Mouse (Mus musculus) embryonic facial prominence, embryonic 13.5 days (tissue): ENCODE results near the gene 6820408C15Rik. TPM values are rescaled to one million over a fixed set of nuclear protein-coding genes. Genes with fewer than 3 reads are reported as not detected.

ENCODE experiments used
- ATAC-seq: fragments of 200-750 bp; cut with Nextera tagmentation; 2 replicates; pipeline ENCODE4 v1.8.0; 2017; ENCODE audit warnings: low read depth; ENCODE audit not compliant: insufficient number of reproducible peaks, insufficient read depth, low FRiP score, low TSS enrichment
- H3K27ac ChIP-seq: fragments of 300-500 bp; sonication (generic); 2 replicates; pipeline ENCODE4 v1.5.1; 2015; ENCODE audit warnings: moderate library complexity, mild to moderate bottlenecking, inconsistent platforms
- H3K27me3 ChIP-seq: fragments of 300-500 bp; sonication (generic); 2 replicates; pipeline ENCODE4 v1.6.1; 2015; ENCODE audit warnings: mild to moderate bottlenecking, inconsistent platforms
- H3K36me3 ChIP-seq: fragments of 300-500 bp; sonication (generic); 2 replicates; pipeline ENCODE4 v1.6.1; 2015; ENCODE audit warnings: mild to moderate bottlenecking, inconsistent platforms
- H3K4me1 ChIP-seq: fragments of 300-500 bp; sonication (generic); 2 replicates; pipeline ENCODE4 v1.6.1; 2015; ENCODE audit warnings: inconsistent platforms
- H3K4me2 ChIP-seq: fragments of 300-500 bp; sonication (generic); 2 replicates; pipeline ENCODE4 v1.6.1; 2015; ENCODE audit warnings: moderate library complexity, mild to moderate bottlenecking, inconsistent platforms
- H3K4me3 ChIP-seq: fragments of 300-500 bp; sonication (generic); 2 replicates; pipeline ENCODE4 v1.5.1; 2015; ENCODE audit warnings: mild to moderate bottlenecking, inconsistent platforms
- H3K9ac ChIP-seq: fragments of 300-500 bp; sonication (generic); 2 replicates; pipeline ENCODE4 v1.6.1; 2015; ENCODE audit warnings: mild to moderate bottlenecking, inconsistent platforms
- H3K9me3 ChIP-seq: fragments of 300-500 bp; sonication (generic); 2 replicates; pipeline ENCODE4 v1.6.1; 2016; ENCODE audit warnings: inconsistent platforms
- WGBS: fragments of 180-500 bp; shearing (Covaris S2); methylation state at CpG from one replicate; pipeline ENCODE4 v1.1.7; 2015; ENCODE audit warnings: mixed read lengths; 5-methylcytosine and 5-hydroxymethylcytosine counted together
- polyA plus RNA-seq: library from polyadenylated mRNA; unstranded; fragments of >200 nt; fragmentation: Nextera tagmentation; extraction: Ambion mirVana; gene quantifications from 2 replicates; pipeline ENCODE4 v1.2.1, GENCODE M21; 2015

Gene 6820408C15Rik
- 0.25 and 0.44 TPM in 2 replicates for polyA plus RNA-seq

DNA sequence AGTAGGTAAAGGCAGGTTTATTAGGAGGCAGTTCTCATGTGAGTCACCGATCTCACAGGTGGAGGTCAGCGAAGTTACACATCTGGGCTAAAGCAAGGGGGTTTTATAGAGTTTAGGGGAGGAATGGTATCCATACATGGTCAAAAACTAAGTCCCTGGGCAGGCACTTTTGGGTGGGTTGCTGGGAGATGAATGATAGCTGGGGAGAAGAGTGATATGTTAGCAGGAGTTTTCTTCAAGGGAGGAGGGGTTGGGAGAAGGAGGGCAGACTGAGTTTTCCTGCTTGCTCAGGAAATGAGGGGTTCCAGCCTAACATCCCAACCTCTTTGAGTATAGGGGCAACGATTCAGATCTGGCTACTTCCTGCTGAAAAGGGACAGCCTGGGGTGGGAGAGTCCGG, at the start of gene 6820408C15Rik:
Gene 6820408C15Rik (plus strand): TSS at position 301 of the 400 bp plus-strand sequence.
- no peaks in the 10 kb centered on the region for H3K36me3 ChIP-seq
- peak within 1 kb of the TSS; percentile 90 for H3K4me3 ChIP-seq
- no peaks in the 10 kb centered on the region; the same call in none of the 2 replicates for H3K9me3 ChIP-seq
- peaks cover 29% of the 10 kb centered on the region for H3K4me1 ChIP-seq
- H3K9ac ChIP-seq = peak within 1 kb of the TSS; percentile 99
- no peak for ATAC-seq
- no peaks in the 10 kb centered on the region for H3K27me3 ChIP-seq
- peak within 1 kb of the TSS; percentile 97 for H3K27ac ChIP-seq
- H3K4me2 ChIP-seq = peak within 1 kb of the TSS; percentile 95
- 23% methylated on average over 4 of the region's 4 CpGs for WGBS

GRCm38 (mm10) chr2:152367917-152368316, 47.5 kb upstream of the 6820408C15Rik start:
- H3K27me3 ChIP-seq = 0 out of 2 replicates have a peak, but pooled peaks cover 8% of the 10 kb centered on the region
- no peak overlapping the region for H3K4me3 ChIP-seq
- no peak overlapping the region for H3K4me2 ChIP-seq
- H3K9me3 ChIP-seq = no peaks in the 10 kb centered on the region
- WGBS = 75% methylated on average over 5 of the region's 5 CpGs
- H3K9ac ChIP-seq = no peak overlapping the region
- no peak overlapping the region for H3K27ac ChIP-seq
- no peak for ATAC-seq
- H3K36me3 ChIP-seq = no peaks in the 10 kb centered on the region
- H3K4me1 ChIP-seq = peaks cover 7% of the 10 kb centered on the region; the same call in 1 of the 2 replicates

GRCm38 (mm10) chr2:152368532-152369140, 46.8 kb upstream of the 6820408C15Rik start:
- Histone ChIP-seq H3K36me3 (no peaks in the 10 kb centered on the region), H3K27me3 (0 out of 2 replicates have a peak, but pooled peaks cover 8% of the 10 kb centered on the region), H3K27ac (no peak overlapping the region), H3K4me1 (peaks cover 4% of the 10 kb centered on the region; the same call in 1 of the 2 replicates), H3K4me3 (no peak overlapping the region), H3K9me3 (no peaks in the 10 kb centered on the region), H3K9ac (no peak overlapping the region), H3K4me2 (peak overlapping the region; percentile 37)
- ATAC-seq = no peak; the same call in 1 of the 2 replicates
- 31% methylated on average over 14 of the region's 14 CpGs for WGBS

DNA sequence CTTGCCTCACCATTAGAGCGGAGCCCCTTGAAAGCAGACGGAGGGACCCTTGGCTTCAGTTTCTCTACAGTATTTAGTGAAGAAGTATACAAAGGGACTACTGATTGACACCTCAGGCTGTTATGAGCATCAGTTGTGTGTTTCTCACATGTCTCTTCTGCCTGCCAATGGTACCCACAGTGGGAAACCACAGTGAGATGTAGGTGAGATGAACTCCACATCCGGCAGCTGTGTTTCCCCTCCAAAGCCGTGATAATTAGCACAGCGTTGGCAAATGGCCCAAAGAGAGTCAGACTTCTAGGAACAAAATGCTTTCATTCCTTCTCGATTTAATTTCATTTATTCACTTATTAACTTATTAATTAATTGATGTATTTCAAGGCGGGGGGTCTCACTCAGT, 43.3 kb upstream of the 6820408C15Rik start:
- Histone ChIP-seq H3K36me3 (no peaks in the 10 kb centered on the region), H3K4me2 (no peak overlapping the region), H3K4me3 (no peak overlapping the region), H3K27ac (no peak overlapping the region), H3K9ac (no peak overlapping the region), H3K27me3 (peaks cover 28% of the 10 kb centered on the region), H3K4me1 (peaks cover 17% of the 10 kb centered on the region), H3K9me3 (no peaks in the 10 kb centered on the region)
- 86% methylated on average over 7 of the region's 7 CpGs for WGBS
- no peak for ATAC-seq

GRCm38 (mm10) chr2:152372661-152373060, 42.7 kb upstream of the 6820408C15Rik start:
- Histone ChIP-seq H3K4me1 (peaks cover 17% of the 10 kb centered on the region), H3K27me3 (peaks cover 34% of the 10 kb centered on the region), H3K4me3 (no peak overlapping the region), H3K9ac (no peak overlapping the region), H3K4me2 (no peak overlapping the region), H3K27ac (no peak overlapping the region), H3K36me3 (no peaks in the 10 kb centered on the region), H3K9me3 (no peaks in the 10 kb centered on the region)
- WGBS = 58% methylated on average over 4 of the region's 4 CpGs
- no peak for ATAC-seq

DNA sequence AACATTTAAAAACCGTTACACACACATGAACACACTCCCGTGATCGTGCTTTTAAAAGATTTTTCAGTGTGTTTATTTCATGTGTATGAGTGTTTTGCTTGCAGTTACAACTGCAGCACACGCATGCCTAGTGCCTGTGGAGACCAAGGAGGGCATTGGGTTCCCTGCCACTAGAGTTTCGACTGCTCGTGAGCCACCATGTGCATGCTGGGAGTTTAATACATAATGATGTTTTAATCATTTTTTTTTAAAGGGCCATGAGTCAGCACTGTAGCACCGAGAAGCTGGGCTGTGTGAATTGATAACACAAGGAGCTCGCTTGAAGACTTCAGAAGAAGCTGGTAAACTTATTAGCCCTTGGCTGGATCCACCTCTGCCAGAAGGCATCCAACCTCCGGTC, 41.8 kb upstream of the 6820408C15Rik start:
- H3K4me2 ChIP-seq = no peak overlapping the region
- H3K4me1 ChIP-seq = peaks cover 17% of the 10 kb centered on the region
- ATAC-seq = no peak
- 78% methylated on average over 9 of the region's 9 CpGs for WGBS
- H3K36me3 ChIP-seq = no peaks in the 10 kb centered on the region
- H3K9ac ChIP-seq = no peak overlapping the region
- H3K4me3 ChIP-seq = no peak overlapping the region
- H3K9me3 ChIP-seq = no peaks in the 10 kb centered on the region
- H3K27me3 ChIP-seq = peaks cover 34% of the 10 kb centered on the region
- H3K27ac ChIP-seq = no peak overlapping the region

- ATAC-seq = 0 out of 2 replicates have a peak, but pooled peaks have one; percentile 40
- H3K4me1 ChIP-seq = peaks cover 17% of the 10 kb centered on the region
- WGBS = 6% methylated on average over 21 of the region's 21 CpGs
- H3K36me3 ChIP-seq = no peaks in the 10 kb centered on the region
- H3K27ac ChIP-seq = no peak overlapping the region
- peak overlapping the region; percentile 49 for H3K9ac ChIP-seq
- peak overlapping the region; percentile 24 for H3K4me3 ChIP-seq
- H3K27me3 ChIP-seq = peaks cover 26% of the 10 kb centered on the region
- peak overlapping the region; percentile 53 for H3K4me2 ChIP-seq
- H3K9me3 ChIP-seq = no peaks in the 10 kb centered on the region
Observed at GRCm38 (mm10) chr2:152375652-152376344, 39.6 kb upstream of the 6820408C15Rik start.

DNA sequence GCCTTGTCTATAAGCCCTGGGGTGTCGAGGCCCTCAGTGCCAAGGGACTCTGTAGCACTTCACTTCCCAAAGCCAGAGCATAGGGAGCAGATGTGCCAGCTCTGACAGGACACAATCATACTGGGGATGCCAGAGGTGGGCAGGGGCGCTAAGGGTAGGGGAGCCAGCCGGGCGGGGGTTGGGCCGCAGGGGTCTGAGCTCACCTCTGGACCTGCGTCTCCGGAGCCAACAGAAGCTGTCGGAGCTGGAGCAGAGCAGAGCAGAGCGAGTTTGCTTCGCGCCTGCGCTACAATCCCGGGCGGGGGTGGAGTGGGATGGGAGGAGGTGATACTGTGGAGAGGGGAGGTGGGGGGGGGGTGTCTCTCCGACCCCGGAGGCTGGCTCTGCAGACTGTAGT, 39.0 kb upstream of the 6820408C15Rik start, which contains the start of gene Nrsn2:
Gene Nrsn2 (minus strand): TSS at position 294 of the 397 bp plus-strand sequence.
- Histone ChIP-seq H3K9me3 (no peaks in the 10 kb centered on the region), H3K36me3 (no peaks in the 10 kb centered on the region), H3K4me2 (peak within 1 kb of the TSS; percentile 53), H3K4me1 (peaks cover 17% of the 10 kb centered on the region), H3K4me3 (peak within 1 kb of the TSS; percentile 24), H3K27me3 (peaks cover 26% of the 10 kb centered on the region), H3K27ac (no peak within 1 kb of the TSS), H3K9ac (peak within 1 kb of the TSS; percentile 49)
- WGBS = 0% methylated on average over 16 of the region's 16 CpGs
- ATAC-seq = peak; percentile 39; the same call in 1 of the 2 replicates

GRCm38 (mm10) chr2:152384191-152384590, 31.2 kb upstream of the 6820408C15Rik start:
- Histone ChIP-seq H3K9ac (no peak overlapping the region), H3K4me3 (no peak overlapping the region), H3K9me3 (no peaks in the 10 kb centered on the region), H3K36me3 (no peaks in the 10 kb centered on the region), H3K4me1 (no peaks in the 10 kb centered on the region), H3K27me3 (no peaks in the 10 kb centered on the region), H3K27ac (no peak overlapping the region), H3K4me2 (no peak overlapping the region)
- 79% methylated on average over 4 of the region's 4 CpGs for WGBS
- no peak for ATAC-seq

DNA sequence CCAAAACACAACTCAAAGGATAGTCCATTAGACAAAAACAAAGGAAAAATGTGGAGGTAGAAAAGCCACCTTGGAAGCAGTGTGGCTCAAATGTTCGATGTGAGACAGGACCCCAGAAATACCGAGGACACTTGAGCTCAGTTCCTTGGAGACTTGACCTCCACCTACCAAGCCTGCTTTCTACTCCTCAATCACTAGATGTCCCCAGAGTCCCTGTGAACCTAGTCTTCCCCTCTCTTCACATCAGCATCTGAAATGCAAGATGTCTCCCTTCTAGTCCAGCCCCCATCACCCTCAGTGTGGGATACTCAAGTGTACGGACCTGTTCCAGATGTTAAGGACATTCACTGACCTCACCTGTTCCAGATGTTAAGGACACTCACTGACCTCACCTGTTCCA, 22.6 kb upstream of the 6820408C15Rik start:
- H3K27ac ChIP-seq = no peak overlapping the region
- no peak overlapping the region for H3K4me3 ChIP-seq
- no peaks in the 10 kb centered on the region for H3K27me3 ChIP-seq
- WGBS = 13% methylated on average over 3 of the region's 3 CpGs
- peaks cover 31% of the 10 kb centered on the region for H3K4me1 ChIP-seq
- no peak overlapping the region for H3K9ac ChIP-seq
- ATAC-seq = no peak
- no peaks in the 10 kb centered on the region for H3K9me3 ChIP-seq
- peaks cover 5% of the 10 kb centered on the region; the same call in 1 of the 2 replicates for H3K36me3 ChIP-seq
- H3K4me2 ChIP-seq = no peak overlapping the region

GRCm38 (mm10) chr2:152393225-152394017, 22.0 kb upstream of the 6820408C15Rik start:
- 48% methylated on average over 9 of the region's 9 CpGs for WGBS
- Histone ChIP-seq H3K4me2 (peak overlapping the region; percentile 88), H3K9ac (no peak overlapping the region), H3K4me3 (peak overlapping the region; percentile 84), H3K9me3 (no peaks in the 10 kb centered on the region), H3K4me1 (peaks cover 31% of the 10 kb centered on the region), H3K27me3 (no peaks in the 10 kb centered on the region), H3K27ac (no peak overlapping the region), H3K36me3 (peaks cover 5% of the 10 kb centered on the region; the same call in 1 of the 2 replicates)
- no peak for ATAC-seq
